Mouse (Mus musculus): ENCODE measurements at regions not wholly inside any gene's neighbourhood (a gene's known extent, or its start where the extent isn't known, plus 50 kb on each side); places are given as distances from the start of the nearest gene placed in this dataset.
"Not testable (repeated sequence)": the region's sequence is repeated elsewhere in the genome, so short reads cannot be mapped to it uniquely, and the experiment has no call there.

DNA sequence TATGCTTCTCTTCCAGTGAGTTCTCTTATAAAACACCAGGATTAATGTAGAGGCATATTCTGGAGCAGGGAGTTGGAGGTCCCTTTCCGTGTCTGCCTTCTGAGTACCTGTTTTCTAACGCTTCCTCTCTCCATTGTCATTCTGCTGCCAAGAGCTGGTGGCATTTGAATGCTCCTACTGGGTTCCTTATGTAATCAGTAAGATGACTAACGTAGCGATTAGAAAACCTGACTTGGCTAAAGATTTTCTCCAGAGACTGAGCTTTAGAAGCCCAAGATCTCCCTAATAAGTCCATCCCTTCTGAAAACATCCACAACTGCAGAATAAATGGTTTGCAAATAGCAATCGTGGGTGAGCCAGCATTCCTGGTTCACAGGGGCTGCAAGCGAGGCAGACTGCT is 174.5 kb downstream of the Dhx15 start:
- no peak for DNase-seq (ENCODE audit: low read depth, low spot score)

DNA sequence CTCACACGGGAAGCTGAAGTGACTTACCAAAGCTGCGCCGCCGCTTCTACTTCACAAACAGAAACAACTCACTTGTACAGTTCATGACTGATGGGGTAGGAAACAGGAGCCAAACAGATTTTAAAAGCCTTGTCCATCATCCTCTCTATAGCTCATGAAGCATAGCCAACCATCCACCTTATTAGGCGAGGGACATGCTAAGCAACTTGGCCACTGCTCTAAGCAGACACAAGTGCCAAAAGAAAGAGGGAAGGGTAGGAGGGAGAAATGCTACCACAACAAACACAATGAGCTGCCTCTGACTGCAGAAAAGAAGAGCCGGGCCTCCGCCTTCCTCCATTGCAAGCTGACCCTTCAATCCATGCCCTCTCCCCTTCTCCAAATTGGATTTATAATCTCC is 179.9 kb downstream of the Dhx15 start:
- no peak for DNase-seq (ENCODE audit: low read depth, low spot score)

DNA sequence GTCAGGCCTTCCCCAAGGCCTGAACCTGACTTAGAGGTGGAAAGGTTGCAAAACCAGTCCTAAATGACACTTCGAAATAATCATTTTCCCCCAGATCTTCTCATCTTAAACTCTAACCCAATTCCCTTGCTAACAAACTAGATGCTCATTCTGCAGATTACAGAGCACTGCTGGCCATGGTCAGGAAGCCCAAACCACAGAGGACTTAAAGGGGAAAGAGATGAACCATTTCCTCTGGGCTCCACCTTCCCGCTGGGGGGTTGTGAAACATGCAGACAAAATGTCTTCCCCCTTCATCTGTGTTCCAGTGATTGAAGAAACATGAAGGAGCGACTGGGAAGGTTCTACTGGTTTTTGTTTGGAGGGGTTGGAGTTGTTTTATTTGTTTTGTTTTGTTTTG is 181.4 kb downstream of the Dhx15 start:
- no peak for DNase-seq (ENCODE audit: low read depth, low spot score)

DNA sequence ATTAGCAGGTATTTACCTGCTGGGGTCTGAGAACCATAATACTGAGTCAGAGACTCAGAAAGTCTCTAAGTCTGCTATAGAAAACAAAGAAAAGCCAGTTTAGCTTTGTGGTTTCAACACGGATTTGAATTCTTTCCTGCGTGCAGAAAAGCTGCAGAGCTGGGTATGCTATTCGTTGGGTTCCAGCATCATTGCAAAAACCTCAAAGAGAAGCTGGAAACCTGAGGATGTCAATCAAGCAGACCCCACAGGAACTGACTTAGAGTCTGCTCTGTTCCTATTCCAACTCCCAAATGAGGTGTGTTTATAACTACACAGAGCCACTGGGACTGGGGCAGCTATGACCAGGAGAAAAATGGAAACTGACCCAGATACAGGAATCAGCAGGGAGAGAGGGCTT is 183.5 kb downstream of the Dhx15 start:
- no peak for DNase-seq (ENCODE audit: low read depth, low spot score)

DNA sequence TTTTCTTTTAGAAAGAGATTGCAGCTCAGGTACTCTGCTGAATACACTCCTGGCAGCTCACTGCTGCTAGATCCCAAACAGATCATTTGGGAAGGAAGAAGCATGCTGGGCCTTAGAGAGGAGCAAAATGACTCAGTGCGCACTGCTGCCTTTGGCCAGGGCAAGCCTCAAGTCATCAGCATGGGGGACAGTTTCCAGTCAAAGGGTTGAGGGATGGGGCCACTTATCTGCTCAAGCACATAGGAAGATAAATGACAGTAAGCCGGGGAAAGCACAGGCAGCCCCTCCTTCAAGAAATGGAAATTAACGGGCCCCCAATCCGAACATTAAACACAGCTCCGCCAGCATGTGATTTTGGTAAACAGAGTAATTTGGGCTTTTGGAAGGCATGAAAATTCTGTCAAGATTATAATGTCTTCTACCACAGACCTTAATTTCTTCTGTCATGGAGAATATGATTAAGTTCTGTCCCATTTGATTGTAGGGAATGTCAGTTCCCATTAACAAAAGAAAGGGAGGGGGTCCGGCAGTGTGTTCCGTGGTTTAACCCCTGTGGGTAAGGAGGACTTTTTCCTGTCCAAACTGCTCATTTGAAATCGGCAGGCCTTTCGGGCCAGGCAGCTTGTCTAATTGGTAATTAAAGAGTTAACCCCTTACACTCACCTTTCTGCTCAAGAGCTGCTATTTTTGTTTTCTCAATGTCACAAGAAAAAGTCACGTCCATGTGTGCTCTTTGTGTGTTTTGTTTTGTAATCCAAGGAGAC is 199.3 kb downstream of the Dhx15 start:
- no peak for DNase-seq (ENCODE audit: low read depth, low spot score)

DNA sequence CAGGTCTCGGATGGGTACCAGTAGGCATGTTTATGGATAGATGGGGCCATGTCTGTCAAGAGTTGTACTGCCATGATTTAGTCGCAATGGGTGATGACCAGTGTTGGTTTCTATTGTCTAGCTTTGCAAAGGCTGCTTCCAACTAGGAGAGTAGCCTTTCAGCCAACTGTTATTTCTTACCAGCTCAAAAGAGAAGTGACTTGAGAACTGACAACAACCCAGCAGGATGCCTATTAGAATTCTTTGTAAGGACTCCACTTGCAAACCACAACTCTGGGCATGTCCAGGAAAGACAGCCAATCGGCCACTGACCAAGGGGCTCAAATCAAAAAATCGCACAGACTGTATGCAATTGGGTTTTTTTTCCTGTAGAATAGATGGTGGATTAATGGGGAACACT is 200.9 kb downstream of the Dhx15 start:
- DNase-seq (ENCODE audit: low read depth, low spot score): no peak

DNA sequence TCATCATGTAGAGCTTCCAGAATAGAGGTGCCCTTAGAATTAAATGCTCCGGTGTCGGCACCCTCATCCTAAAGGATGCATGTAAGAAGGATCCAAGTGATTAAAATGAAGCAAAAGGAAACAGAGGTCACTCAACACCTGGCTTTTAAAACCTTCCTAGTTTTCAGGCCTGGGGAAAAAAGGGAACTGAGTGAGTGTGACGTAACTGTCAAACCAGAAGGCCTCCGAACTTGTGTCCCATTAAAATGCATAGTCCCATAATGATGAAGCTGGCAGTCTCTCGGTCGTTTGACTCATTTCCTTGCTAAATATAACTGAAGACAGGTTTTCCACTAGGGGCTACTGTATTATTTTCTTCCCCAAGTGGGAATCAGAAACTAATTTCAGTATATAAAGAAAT is 201.4 kb downstream of the Dhx15 start:
- no peak for DNase-seq (ENCODE audit: low read depth, low spot score)

DNA sequence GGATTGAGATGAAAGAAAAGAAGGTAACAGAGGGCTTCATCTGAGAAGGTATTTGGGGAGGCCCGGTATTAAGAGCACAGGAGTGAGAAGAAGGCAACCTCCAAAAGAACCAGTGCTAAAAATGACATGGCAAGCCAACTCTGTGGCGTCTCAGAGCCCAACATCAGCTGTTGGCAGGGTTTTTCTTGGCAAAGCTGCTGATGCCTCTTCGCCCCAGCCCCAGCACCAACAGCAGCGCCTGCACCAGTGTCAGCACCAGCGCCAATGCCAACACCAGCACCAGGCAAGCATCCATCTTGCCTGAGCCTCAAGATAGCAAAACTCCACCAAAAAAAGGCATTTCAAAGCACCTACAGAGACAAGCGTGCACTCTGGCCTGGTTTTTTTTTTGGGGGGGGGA is 205.3 kb downstream of the Dhx15 start:
- no peak for DNase-seq (ENCODE audit: low read depth, low spot score)

DNA sequence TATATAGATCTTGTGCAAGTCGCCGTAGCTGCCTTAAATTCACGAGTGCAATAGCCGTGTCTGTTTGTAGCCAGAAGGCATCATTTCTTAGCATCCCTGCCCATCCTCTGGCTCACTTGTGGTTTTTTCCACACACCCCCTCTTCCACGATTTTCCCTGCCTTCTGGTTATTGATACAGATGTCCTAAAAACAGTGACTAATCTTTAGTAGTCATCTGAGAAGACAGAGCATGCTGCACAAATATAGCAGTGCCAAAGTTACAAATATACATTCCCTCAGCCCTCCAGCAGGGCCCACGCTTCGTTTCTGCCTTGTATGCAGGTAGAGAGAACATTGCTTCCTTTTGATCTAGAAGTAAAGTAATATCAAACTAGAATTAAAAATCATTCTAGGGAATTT is 207.5 kb downstream of the Dhx15 start:
- no peak for DNase-seq (ENCODE audit: low read depth, low spot score)

DNA sequence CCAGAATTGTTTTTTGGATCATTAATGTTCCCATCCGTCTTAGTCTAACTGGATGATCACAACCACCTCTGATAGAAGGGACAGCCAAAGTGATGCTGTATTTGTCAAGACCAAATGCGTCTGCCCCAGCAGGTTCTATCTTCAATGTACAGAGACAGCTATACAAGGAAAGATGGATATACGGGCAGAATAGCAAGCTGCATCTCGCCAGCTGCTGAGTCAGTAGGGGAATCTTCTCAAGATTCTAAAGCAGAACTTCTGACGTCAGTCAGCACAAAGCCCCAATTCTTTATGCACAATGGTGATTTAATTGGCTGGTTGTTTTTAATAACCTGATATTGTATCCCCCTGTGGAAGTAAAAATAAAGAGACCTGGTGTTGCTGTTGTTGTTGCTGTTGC is 209.4 kb downstream of the Dhx15 start:
- no peak for DNase-seq (ENCODE audit: low read depth, low spot score)

DNA sequence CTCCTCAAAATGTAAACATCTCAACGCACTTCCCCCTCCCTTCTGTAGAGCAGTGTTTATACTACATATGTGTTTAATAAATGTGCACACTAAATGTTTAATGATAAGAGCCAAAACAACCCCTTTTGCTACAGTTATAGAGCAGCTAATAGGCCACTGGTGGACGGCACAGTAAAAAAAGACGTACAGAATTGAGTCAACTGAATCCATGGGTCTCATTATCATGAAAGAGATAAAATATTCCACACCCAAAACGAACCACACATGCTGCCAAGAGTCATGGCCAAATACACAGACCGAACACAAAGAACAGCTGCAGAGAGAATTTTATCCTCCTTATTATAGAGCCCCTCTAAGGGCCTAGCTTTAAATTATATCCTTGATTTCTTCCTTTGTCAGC is 237.8 kb downstream of the Dhx15 start:
- no peak for DNase-seq (ENCODE audit: low read depth, low spot score)

DNA sequence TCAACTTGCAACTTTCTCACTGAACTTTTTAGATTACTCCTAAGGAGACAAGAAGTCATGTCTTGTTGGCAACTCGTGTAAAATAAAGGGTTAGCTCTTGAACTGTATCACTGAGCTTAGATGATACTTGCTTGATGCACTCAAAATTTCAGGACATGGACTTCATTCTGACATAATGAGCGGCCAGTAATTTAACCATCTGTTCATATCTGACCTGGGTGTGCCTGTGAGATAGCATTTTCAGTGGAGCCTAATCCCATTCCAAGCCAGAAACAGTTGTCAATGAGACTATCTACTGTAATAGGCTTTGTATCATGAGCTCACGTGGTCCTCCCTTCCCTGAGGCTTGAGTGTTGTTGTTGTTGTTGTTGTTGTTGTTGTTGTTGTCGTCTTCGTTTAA is 240.3 kb downstream of the Dhx15 start:
- no peak for DNase-seq (ENCODE audit: low read depth, low spot score)

DNA sequence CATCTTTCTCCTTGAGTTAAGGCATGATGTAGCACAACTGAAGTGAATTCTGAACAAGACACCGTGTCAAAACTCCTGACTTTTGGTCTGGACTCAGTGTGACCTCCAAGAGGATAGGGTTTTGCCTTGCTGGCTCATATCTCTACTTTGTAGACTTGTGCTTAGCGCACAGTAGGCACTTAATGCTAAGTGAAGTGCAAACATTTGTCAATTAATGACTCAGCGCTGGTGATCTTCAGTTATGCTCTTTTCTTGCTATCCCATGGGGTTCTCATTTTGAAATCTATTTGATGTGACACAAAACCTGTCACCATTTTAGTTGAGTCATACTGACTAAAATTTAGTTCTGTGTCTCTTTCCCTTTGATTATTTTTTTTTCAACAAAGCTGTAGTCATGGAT is 244.3 kb downstream of the Dhx15 start:
- DNase-seq (ENCODE audit: low read depth, low spot score): no peak

DNA sequence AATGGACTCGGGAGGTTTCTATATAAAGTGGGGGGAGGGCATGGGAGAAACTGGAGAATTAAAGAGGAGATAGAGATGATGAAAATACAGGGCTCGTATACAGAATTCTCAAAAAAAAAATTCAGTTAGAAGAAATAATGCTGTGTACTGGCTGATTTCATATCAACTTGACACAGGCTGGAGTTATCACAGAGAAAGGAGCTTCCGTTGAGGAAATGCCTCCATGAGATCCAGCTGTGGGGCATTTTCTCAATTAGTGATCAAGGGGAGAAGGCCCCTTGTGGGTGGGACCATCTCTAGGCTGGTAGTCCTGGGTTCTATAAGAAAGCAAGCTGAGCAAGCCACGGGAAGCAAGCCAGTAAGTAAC is 248.4 kb downstream of the Dhx15 start:
- DNase-seq (ENCODE audit: low read depth, low spot score): not testable (repeated sequence)

DNA sequence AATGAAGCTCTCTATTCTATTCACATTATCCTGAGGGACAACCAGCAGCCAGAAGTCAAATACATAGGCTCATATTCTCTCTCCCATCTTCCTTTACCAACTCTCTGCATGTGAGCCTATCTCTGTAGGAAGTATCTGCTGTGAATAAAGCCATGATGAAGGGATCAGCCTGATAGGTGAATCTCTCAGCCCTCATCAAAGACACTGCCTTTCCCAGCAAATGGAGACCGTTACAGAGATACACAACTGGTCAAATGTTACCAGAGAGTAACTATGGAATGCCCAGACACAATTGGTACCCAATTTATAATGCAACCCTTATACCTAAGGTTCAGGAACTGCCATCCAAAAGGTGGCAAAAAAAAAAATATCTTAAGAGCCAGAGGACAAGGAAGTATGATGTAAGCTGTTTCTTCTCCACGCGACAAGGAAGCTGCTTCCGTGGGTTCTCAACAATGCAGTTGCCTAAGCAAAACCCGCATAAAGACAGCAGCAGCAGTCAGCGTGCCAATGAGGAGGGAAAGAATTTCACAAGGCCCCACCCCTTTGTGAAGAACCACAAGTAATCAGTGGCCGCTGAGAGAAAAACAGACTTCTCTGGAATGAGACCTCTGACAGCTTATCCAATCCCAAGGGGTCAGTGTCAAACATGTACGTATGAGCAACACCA is 248.9 kb downstream of the Dhx15 start:
- DNase-seq (ENCODE audit: low read depth, low spot score): peak; percentile 9

DNA sequence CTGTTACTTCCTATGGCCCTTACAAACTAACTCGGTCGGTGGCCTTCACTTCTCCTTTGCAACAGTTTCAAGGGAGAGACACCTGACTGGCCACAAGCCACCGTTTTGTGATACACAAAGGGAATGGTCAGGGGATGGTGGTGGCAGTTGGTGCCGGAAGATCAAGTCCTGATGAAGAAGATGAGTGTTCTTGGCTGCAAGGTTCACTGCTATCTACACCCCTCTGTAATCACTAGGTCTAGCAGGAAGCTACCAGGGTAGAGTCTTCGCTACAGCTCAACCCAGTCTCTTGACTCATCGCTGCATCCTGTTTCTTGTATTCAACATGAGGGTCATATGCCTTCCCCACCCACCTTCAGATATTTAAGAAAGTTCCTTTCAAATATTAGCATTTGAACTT is 251.5 kb downstream of the Dhx15 start:
- no peak for DNase-seq (ENCODE audit: low read depth, low spot score)

DNA sequence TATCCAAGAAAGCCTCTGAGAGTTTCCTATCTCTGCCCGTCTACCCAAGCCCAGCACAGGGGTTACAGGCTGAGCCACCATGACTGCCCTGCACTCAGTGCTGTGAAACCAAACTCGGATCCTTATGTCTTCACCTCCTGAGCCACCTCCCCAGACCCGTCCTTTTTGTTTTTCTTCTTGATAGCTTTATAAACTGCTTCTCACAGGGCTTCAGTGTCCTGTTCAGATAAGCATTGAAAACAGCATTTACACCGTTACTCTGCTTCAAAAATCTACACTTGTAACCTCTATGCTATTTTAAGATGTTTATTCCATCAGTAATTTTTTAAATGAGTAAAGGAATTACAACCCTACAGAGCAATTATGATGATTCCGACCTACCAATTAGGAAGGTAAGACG is 253.0 kb downstream of the Dhx15 start:
- DNase-seq (ENCODE audit: low read depth, low spot score): no peak

DNA sequence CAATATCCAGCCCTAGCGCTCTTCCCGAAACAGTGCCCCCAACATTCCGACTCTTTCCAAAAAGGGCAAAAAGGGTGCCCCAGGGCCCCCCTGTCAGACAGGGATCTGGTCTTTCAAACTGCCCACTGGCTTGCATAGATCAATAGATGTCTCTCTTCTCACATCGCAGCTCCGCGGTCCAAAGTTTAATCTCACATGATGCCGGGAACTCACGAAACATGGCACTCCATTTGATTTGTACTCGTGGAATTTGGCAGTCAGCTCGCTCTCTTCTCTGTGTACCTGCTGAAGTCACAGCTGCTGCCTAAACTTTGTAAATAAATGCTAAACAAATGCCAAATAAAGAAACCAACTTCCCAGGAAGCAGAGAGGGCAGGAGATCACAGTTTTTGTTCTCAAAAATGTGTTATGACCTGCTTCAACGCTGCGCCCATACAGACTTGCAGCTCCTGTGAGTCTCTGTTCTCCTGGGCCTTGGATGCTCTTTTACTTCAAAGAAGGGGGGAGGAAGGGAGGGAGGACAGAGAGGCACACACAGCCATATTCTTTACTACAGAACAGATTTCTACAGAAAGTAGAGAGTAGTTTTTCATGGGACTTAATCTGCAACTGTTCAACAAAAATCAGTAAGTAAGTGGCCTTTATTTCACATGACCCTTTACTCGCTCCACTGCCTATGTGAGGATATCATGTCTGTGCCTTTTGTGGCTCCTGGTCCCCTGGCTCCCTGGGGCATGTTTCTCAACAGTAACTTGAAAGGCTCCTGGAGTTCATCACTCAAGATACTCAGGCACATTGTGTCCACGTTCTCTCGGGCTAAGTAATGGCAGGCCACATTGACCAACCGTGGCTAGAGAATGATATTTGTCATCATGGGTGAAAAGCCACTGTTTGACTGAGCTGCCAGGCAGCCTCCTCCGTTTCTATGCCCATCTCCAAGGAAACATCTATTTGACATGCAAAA is 254.6 kb downstream of the Dhx15 start:
- DNase-seq (ENCODE audit: low read depth, low spot score): no peak

DNA sequence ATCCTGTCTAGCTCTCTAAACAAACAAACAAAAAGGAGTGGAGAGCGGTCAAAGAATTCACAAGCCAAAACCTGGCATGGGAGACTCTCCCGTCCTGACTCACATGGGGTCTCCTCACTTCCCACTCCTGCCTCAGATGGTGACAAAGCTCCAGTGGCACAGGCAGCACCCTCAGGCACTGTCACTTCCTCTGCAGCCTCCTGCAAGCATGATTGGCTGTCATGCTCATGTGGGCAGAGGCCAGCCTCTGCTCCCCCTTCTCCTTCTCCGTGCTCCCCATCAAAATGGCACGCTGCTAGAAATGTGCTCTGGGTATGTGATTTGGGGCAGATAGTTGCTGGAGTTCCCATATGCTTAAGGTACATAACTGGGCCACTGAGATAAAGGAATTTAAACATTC is 255.4 kb downstream of the Dhx15 start:
- no peak for DNase-seq (ENCODE audit: low read depth, low spot score)

DNA sequence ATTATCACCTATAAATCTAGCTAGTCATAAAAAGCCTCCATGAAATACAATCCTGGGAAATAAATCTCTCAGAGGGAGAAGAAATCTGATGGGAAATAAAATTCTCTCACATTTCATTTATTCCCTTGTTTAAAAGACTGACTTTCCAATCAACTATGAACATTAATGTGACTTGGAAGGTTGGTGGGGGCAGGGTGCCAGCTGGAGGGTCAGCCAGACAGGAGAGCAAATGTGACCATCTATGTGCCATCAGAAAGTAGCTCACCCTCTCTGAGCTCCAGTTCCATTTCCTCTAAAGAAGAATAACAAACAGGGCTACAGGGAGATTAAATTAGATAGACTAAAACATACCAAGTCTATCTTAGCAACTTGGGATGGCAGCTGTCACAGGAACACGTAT is 257.0 kb downstream of the Dhx15 start:
- DNase-seq (ENCODE audit: low read depth, low spot score): no peak

DNA sequence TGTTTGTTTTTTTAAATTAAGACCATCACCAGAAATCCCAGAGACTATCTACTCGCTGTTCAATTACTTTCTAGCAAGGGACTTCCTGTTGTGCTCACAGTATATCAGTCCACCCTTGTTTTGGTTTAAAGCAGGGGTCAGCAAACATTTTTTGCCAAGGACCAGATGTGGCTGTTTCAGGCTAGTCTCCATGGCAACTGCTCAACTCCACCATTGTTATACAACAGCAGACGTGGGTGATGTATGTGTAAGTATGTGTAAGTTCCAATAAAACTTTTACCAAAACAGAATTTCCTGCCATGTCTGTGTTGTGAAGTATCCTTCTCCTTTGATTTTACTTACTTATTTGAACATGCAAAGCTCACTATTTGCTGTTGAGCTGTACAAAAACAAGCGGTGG is 259.9 kb downstream of the Dhx15 start:
- DNase-seq (ENCODE audit: low read depth, low spot score): no peak

DNA sequence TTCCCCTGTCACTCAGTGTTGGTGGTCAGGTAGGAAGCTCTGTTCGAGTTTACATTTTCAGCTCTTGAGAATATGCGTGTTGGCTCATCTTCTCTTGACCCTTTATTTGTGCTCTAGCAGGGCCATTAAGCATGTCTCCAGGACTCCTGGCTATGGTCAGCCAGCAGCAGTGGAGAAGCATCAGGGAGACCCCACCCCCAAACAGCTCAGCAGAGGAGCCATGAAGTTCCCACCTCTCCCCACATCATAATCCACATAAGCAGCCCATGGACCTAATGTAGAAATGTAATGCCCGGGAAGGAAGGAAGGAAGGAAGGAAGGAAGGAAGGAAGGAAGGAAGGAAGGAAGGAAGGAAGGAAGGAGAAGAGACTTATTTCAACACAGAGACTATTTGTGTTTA is 261.5 kb downstream of the Dhx15 start:
- no peak for DNase-seq (ENCODE audit: low read depth, low spot score)

DNA sequence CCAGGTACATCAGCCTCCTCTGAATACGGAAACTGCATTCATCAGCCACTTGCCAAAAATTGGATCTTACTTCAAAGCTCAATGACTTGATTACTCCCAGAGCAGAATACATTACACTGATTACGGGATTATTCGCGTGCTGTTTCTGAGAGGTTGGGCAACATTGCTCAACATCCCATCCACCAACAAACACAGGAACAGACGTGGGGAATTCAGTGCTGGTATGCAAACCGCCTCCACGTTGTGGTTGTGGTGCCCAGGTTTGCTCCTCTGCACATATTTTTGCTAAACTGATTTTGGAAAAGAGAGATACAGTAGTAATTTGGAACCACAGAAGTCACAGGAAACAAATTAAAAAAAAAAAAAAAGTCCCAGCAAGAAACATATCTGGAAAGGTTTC is 266.9 kb downstream of the Dhx15 start:
- DNase-seq (ENCODE audit: low read depth, low spot score): no peak

Measured in c-Kit-negative CD71-positive TER-119-positive erythroid progenitor cells, embryonic 14.5 days (primary cell).